Comparison of ENCODE assay signal across 8 mouse cellular contexts in the genomic region with DNA sequence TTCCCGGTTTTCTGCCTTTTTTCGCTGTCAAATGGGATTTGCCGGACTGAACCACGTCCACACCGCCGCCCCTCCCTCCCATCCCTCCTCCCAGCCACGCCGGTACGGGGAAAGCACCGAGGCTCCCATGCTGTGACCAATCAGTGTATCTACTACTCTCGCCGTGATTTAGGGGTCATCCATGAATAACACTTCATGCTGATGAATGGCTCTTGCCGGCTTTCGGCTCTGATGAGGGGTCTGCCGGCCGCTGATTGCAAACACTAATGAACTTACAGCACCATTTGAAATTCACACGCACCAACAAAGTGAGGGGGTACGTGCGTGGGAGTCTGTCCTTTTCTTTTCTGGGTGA. TPM values are rescaled to one million over a fixed set of nuclear protein-coding genes. Genes with fewer than 3 reads are reported as not detected.
DNase-seq lines count a peak whose midpoint lies in the region; ATAC-seq and TF ChIP-seq lines count a peak whose summit lies in the region.

A gene (minus strand): TSS at position 21 of the 355 bp plus-strand sequence.

- H3K36me3 ChIP-seq in forebrain, embryonic 11.5 days (ENCODE audit: control insufficient read depth, insufficient read depth, low read length) = no peaks in the 10 kb centered on the region
- H3K36me3 ChIP-seq in intestine, embryonic 16.5 days (ENCODE audit: control insufficient read depth, insufficient read depth, low read length) = no peaks in the 10 kb centered on the region
- no peaks in the 10 kb centered on the region for H3K36me3 ChIP-seq in liver, postnatal 0 days (replicated peaks; ENCODE audit: insufficient read depth, low read length)

- peak; percentile 65 for ATAC-seq in forebrain, embryonic 11.5 days (replicated peaks; ENCODE audit: low FRiP score)
- ATAC-seq in intestine, embryonic 16.5 days = peak; percentile 63
- peak; percentile 86 for ATAC-seq in liver, postnatal 0 days
- no peak for ATAC-seq in megakaryocyte-erythroid progenitor cell, adult 5-6 weeks (replicated peaks; ENCODE audit: low FRiP score, low TSS enrichment, poor library complexity, severe bottlenecking)

- no peak for DNase-seq in layer of hippocampus, adult 2 months (ENCODE audit: low spot score in 2 of 2)
- no peak for DNase-seq in layer of hippocampus, adult 11-12 months (ENCODE audit: low spot score)
- no peak for DNase-seq in adrenal gland, postnatal 25 days
- peak; percentile 74 for DNase-seq in forebrain, embryonic 11.5 days (ENCODE audit: low spot score)
- DNase-seq in liver, postnatal 0 days = peak; percentile 60
- DNase-seq in thymus, postnatal 36 days = no peak

- TF ChIP-seq CTCF in layer of hippocampus, adult 2 months (conservative IDR thresholded peaks at IDR 0.05) = no peak
- no peak for TF ChIP-seq CTCF in liver, postnatal 0 days (IDR thresholded peaks at IDR 0.05; ENCODE audit: low read depth)

- peak within 1 kb of the TSS; percentile 97 for H3K4me2 ChIP-seq in forebrain, embryonic 11.5 days (ENCODE audit: low read depth, low read length, severe bottlenecking)
- H3K4me2 ChIP-seq in intestine, embryonic 16.5 days (ENCODE audit: low read depth, low read length) = peak within 1 kb of the TSS; percentile 91
- H3K4me2 ChIP-seq in liver, postnatal 0 days (ENCODE audit: low read depth, low read length) = peak within 1 kb of the TSS; percentile 74

- no peaks in the 10 kb centered on the region for H3K9me3 ChIP-seq in forebrain, embryonic 11.5 days (ENCODE audit: control insufficient read depth, low read length)
- H3K9me3 ChIP-seq in intestine, embryonic 16.5 days (ENCODE audit: control insufficient read depth, low read length) = no peaks in the 10 kb centered on the region
- H3K9me3 ChIP-seq in liver, postnatal 0 days (ENCODE audit: low read length) = no peaks in the 10 kb centered on the region

- TF ChIP-seq EP300 in liver, postnatal 0 days (IDR thresholded peaks at IDR 0.05; ENCODE audit: low read depth) = no peak

- peak within 1 kb of the TSS; percentile 65; the same call in 1 of the 2 replicates for H3K27ac ChIP-seq in layer of hippocampus, adult 2 months
- H3K27ac ChIP-seq in forebrain, embryonic 11.5 days (ENCODE audit: low read depth, low read length) = peak within 1 kb of the TSS; percentile 57
- H3K27ac ChIP-seq in intestine, embryonic 16.5 days (ENCODE audit: low read length) = peak within 1 kb of the TSS; percentile 87
- peak within 1 kb of the TSS; percentile 76 for H3K27ac ChIP-seq in liver, postnatal 0 days (ENCODE audit: low read depth)

- peaks cover 10% of the 10 kb centered on the region for H3K4me1 ChIP-seq in forebrain, embryonic 11.5 days (replicated peaks; ENCODE audit: control insufficient read depth, insufficient read depth, low read length)
- H3K4me1 ChIP-seq in intestine, embryonic 16.5 days (ENCODE audit: control insufficient read depth, insufficient read depth, low read length) = peaks cover 17% of the 10 kb centered on the region
- H3K4me1 ChIP-seq in liver, postnatal 0 days (ENCODE audit: insufficient read depth) = peaks cover 3% of the 10 kb centered on the region; the same call in 1 of the 2 replicates

- H3K27me3 ChIP-seq in forebrain, embryonic 11.5 days (ENCODE audit: control insufficient read depth, insufficient read depth, low read length) = peaks cover 29% of the 10 kb centered on the region
- H3K27me3 ChIP-seq in intestine, embryonic 16.5 days (replicated peaks; ENCODE audit: control insufficient read depth, insufficient read depth, low read length) = no peaks in the 10 kb centered on the region
- H3K27me3 ChIP-seq in liver, postnatal 0 days (ENCODE audit: insufficient read depth, low read length) = 0 out of 2 replicates have a peak, but pooled peaks cover 25% of the 10 kb centered on the region

- WGBS in forebrain, embryonic 11.5 days = under 1% methylated on average over 19 of the region's 19 CpGs
- 1% methylated on average over 19 of the region's 19 CpGs for WGBS in intestine, embryonic 16.5 days
- WGBS in liver, postnatal 0 days (ENCODE audit: insufficient replicate concordance) = under 1% methylated on average over 19 of the region's 19 CpGs

- peak within 1 kb of the TSS; percentile 81 for H3K9ac ChIP-seq in forebrain, embryonic 11.5 days (ENCODE audit: low read length)
- peak within 1 kb of the TSS; percentile 85 for H3K9ac ChIP-seq in intestine, embryonic 16.5 days (ENCODE audit: low read depth, low read length)
- H3K9ac ChIP-seq in liver, postnatal 0 days (replicated peaks) = peak within 1 kb of the TSS; percentile 65

- H3K4me3 ChIP-seq in layer of hippocampus, adult 2 months = peak within 1 kb of the TSS; percentile 73
- peak within 1 kb of the TSS; percentile 73 for H3K4me3 ChIP-seq in forebrain, embryonic 11.5 days (ENCODE audit: low read depth, low read length)
- peak within 1 kb of the TSS; percentile 88 for H3K4me3 ChIP-seq in intestine, embryonic 16.5 days (ENCODE audit: low read length)
- peak within 1 kb of the TSS; percentile 70 for H3K4me3 ChIP-seq in liver, postnatal 0 days (ENCODE audit: low read depth, low read length)

RNA-seq across cellular contexts. Expression of the gene that starts here (rescaled TPM):
- 10 to 100 TPM; 78.0 to 80.1 TPM for total RNA-seq in layer of hippocampus, adult 2 months (2021)
- 31.4 and 42.5 TPM in 2 replicates for total RNA-seq in adrenal gland, postnatal 25 days (2021)
- 46.0 and 48.1 TPM in 2 replicates for polyA plus RNA-seq in forebrain, embryonic 11.5 days (2014; fragmentation: Nextera tagmentation; extraction: Ambion mirVana)
- 10.5 and 11.3 TPM in 2 replicates for polyA plus RNA-seq in intestine, embryonic 16.5 days (2015; fragmentation: Nextera tagmentation; extraction: Ambion mirVana)
- 4.7 and 5.6 TPM in 2 replicates for polyA plus RNA-seq in liver, postnatal 0 days (2015; fragmentation: Nextera tagmentation; extraction: Ambion mirVana)
- not detected in 2 replicates for total RNA-seq in megakaryocyte-erythroid progenitor cell, adult 5-6 weeks (2014; fragmentation: Nextera tagmentation)
- total RNA-seq in megakaryocyte-erythroid progenitor cell, adult 5-6 weeks (2017) = not detected in 2 replicates

Comparison
In these comparisons a context has a peak if more than half of its experiments do, and no peak if none do; other contexts are left out.
1. RNA of the gene that starts here (total RNA-seq): 78.0 to 80.1 TPM in layer of hippocampus, adult 2 months and 31.4 to 42.5 TPM in adrenal gland, postnatal 25 days; not detected in megakaryocyte-erythroid progenitor cell, adult 5-6 weeks; every median in the first group is over 10 times any median in the second.
2. DNase-seq: peak in forebrain, embryonic 11.5 days (single experiment) and liver, postnatal 0 days (single experiment); none in layer of hippocampus, adult 2 months (0 of 2), layer of hippocampus, adult 11-12 months (single experiment), adrenal gland, postnatal 25 days (single experiment) and thymus, postnatal 36 days (0 of 2).
3. Peak in every context shown above with its lines, with median percentiles within 50 percentile points of each other: H3K27ac ChIP-seq, H3K4me3 ChIP-seq, H3K4me2 ChIP-seq and H3K9ac ChIP-seq.